Mouse (Mus musculus): ENCODE measurements at regions not wholly inside any gene's neighbourhood (a gene's known extent, or its start where the extent isn't known, plus 50 kb on each side); places are given as distances from the start of the nearest gene placed in this dataset.
"Not testable (repeated sequence)": the region's sequence is repeated elsewhere in the genome, so short reads cannot be mapped to it uniquely, and the experiment has no call there.

GRCm38 (mm10) chr17:4024384-4024783 lies 328.3 kb upstream of the Nox3 start:
- no peak for DNase-seq (ENCODE audit: low spot score in 2 of 2)

DNA sequence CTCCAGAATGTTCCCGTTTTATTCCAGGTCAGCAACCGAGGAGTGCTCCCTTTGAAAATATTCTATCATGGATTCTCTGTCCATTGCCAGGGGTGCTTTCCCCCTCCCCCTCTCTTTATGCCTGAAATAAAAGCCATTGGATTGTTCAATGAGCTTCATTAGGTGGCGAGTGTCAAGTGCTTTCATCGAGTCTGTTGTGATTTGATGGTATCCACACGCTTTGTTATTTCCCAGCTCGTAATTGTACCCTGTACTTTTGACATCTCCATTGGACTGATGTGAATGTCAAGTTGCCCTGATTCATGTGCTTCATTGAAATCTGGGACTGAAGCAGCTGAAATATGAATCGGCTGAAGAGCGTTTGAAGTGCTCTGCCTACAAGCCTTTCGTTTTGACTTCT lies 333.1 kb upstream of the Nox3 start:
- no peak for DNase-seq (ENCODE audit: low spot score in 2 of 2)

- no peak for DNase-seq (ENCODE audit: low spot score in 2 of 2)
Observed at GRCm38 (mm10) chr17:4034816-4035360, 338.8 kb upstream of the Nox3 start.

DNA sequence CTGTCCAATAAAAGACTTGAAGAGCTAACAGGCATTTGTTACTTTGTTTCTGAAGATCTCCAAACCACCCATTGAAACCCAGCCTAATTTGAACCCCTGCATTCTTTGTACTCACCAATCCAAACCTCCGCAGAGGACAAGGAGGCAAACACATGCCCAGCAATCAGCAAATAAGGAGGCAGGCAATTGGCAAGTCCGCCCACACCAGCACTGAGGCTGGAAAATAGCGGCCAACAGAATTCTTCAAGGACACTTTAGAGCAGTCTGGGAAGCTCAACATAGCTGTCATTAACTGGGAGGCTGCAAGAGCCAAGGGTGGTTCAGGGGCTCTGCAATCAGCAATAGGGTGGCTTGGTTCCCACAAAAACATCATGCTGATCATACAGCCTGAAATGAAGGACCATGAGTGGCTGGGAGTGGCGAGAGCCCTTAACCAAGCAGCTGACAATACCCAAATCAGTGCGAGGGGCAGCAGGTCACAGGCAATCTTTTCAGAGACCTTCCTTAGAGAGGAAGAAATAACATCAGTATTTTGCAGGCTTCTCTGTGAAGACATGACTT lies 344.1 kb upstream of the Nox3 start:
- DNase-seq (ENCODE audit: low spot score in 2 of 2): no peak

GRCm38 (mm10) chr17:4060186-4060585 lies 364.1 kb upstream of the Nox3 start:
- not testable (repeated sequence) for DNase-seq (ENCODE audit: low spot score in 2 of 2)

GRCm38 (mm10) chr17:4073381-4073780 lies 377.3 kb upstream of the Nox3 start:
- DNase-seq (ENCODE audit: low spot score in 2 of 2): peak in 1 of 2 experiments; percentile 24

GRCm38 (mm10) chr17:4080564-4080963 lies 384.5 kb upstream of the Nox3 start:
- DNase-seq (ENCODE audit: low spot score in 2 of 2): no peak

DNA sequence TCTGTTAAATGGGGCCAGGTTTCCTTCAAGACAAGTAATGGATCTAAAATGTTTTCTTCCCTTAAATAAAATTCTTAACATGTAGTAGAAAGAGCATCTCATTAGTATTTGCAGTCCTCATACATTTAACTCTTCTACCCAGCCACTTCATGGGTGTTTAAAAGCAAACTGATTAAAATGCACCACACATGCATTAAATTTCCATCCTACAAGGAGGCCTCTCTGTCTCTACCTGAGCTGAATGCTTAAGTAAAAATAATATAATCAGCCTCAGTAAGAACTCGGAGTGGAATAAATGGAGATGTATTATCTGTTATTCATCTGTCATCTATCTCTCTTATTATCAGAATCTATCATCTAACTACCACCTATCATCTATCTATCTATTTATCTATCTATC lies 398.6 kb upstream of the Nox3 start:
- DNase-seq (ENCODE audit: low spot score in 2 of 2): no peak

DNA sequence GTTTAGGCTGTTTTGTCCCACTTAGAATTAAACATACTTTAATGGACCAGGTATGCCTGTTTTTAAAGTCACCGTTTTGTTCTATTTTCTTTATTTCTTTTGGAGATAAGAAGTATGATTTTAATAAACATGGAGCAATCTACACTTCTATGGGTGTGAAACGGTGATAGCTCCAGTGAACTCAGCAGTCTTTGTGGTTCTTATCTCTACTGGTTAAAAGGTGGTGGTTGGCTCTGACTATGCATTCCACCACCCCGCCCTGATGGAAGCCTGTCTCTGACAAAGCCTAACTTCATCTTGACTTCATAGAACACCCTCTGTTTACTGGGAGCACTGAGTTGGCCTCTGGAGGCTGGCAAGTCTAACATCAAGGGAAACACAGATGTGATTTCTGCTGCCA lies 407.3 kb upstream of the Nox3 start:
- DNase-seq (ENCODE audit: low spot score in 2 of 2): no peak

DNA sequence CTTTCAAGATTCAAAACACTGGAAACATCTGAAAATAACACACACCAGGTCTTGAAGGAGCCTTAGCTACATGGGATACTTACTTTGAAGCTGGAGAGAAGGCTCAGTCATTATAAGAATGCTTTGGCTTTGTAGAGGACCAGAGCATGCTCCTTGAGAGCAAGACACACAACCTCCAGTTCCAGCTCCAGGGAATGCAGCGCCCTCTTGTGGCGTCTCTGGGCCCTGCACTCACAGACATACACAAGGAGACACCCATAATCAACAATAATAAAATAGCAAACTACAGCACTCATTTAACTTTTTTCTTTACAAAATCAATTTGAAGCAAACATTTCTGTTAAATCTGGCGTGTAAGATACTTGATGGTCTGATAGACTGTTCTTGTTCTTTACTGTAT lies 413.2 kb upstream of the Nox3 start:
- peak in 1 of 2 experiments; percentile 9 for DNase-seq (ENCODE audit: low spot score in 2 of 2)

- DNase-seq (ENCODE audit: low spot score in 2 of 2): no peak
Observed at GRCm38 (mm10) chr17:4113021-4113420, 417.0 kb upstream of the Nox3 start.

- DNase-seq (ENCODE audit: low spot score in 2 of 2): no peak
Observed at GRCm38 (mm10) chr17:4116476-4116875, 420.4 kb upstream of the Nox3 start.

DNA sequence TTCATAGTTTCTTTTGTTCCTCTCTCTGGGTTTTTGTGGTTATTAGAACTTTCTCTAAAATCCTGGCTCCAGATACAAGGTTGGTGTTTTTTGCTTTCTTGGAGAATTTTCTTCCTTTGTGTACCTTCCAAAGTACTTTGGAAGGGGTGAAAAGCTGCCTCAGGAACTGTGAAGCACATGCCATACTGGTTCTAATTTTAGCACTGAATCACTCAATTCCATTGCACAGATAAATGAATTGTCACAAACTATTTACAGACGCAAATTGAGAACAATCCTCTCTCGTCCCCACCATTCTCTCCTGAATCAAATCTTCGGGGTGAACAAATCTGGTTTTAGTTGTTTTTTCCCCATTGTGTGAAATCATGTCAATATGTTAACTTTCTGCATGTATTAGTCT lies 437.6 kb upstream of the Nox3 start:
- DNase-seq (ENCODE audit: low spot score in 2 of 2): no peak

DNA sequence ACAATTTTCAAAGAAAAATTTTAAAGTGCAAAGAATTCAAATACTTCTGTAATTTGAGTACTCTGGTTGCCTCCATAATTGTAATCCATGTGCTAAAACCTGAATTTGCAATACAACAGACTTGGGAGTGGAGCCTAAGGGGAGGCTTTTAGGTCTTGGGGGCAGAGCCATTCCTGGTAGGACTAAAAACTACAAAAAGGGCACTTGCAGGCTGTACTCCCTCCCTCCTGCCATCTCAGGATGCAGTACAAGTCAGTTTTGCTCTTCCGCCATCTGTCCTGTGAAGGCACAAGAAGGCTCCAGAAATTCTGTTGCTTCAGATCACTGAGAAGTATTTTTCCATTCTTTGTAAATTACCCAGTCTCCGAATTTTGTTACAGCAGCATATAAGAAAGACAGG lies 467.4 kb upstream of the Nox3 start:
- no peak for DNase-seq (ENCODE audit: low spot score in 2 of 2)

GRCm38 (mm10) chr17:4173951-4174361 lies 477.9 kb upstream of the Nox3 start:
- DNase-seq (ENCODE audit: low spot score in 2 of 2): no peak

GRCm38 (mm10) chr17:4175006-4175405 lies 478.9 kb upstream of the Nox3 start:
- DNase-seq (ENCODE audit: low spot score in 2 of 2): no peak

DNA sequence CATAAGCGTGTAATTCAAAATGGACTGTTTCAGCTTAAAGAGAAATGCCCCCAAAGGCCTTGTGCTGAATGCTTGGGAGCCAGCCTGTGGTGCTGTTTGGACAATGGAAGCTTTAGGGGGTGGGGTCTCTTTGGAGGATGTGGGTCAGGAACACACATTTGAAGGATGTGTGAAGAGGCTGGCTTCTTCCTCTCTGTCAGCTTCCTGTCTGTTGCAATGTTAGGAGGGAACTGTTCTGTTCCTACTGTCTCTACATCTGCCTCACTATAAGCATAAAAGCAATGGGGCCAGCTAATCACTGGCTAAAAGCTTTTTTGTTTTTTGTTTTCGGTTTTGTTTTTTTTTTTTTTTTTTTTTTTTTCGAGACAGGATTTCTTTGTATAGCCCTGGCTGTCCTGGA lies 480.5 kb upstream of the Nox3 start:
- DNase-seq (ENCODE audit: low spot score in 2 of 2): no peak

GRCm38 (mm10) chr17:4177485-4178150 lies 481.6 kb upstream of the Nox3 start:
- DNase-seq (ENCODE audit: low spot score in 2 of 2): no peak

- DNase-seq (ENCODE audit: low spot score in 2 of 2): no peak
Observed at GRCm38 (mm10) chr17:4179271-4179670, 483.2 kb upstream of the Nox3 start.

DNA sequence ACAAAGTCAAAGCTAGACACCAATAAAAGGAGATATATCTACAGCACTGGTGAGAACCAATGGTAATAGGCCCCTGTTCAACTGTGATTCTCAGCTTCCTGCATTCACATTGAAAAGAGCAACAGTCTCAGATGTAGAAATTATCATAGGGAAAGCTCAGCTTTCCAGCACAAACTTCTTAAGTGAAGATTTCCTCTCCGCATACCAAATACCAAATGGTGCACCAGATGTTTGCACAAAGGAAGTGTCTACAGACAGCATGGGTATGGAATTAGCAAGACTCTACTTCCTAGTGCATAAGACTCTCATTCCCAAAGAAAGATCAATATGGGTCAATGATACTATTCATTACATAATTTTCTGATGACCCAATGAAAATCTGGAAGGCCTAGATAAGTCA lies 486.0 kb upstream of the Nox3 start:
- no peak for DNase-seq (ENCODE audit: low spot score in 2 of 2)

DNA sequence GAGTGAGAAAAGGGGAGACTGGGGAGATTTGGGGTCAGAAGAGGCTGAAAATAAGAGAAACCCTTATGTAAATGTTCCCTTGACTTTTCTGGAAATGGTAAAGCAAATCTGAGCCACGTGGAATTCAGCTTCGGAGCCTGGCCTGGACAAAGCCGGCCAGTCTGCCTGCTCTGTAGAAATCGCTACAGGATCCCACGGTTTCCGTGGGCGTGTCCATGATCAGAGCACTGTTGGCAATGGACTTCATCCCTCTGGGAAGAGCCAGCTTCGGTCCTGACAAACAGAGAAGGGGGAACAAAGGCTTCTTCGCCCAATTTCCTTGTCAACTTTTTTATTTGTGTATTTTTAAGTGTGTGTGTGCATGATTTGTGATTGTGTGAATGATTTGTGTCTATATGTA lies 490.7 kb upstream of the Nox3 start:
- no peak for DNase-seq (ENCODE audit: low spot score in 2 of 2)

GRCm38 (mm10) chr17:4187606-4188005 lies 491.5 kb upstream of the Nox3 start:
- no peak for DNase-seq (ENCODE audit: low spot score in 2 of 2)

GRCm38 (mm10) chr17:4196793-4197448 lies 500.9 kb upstream of the Nox3 start:
- DNase-seq (ENCODE audit: low spot score in 2 of 2): no peak

Data from left cerebral cortex, adult 8-10 months (tissue).